Mouse (Mus musculus) liver, postnatal 0 days (tissue): ENCODE data around the gene St8sia1. TPM values are rescaled to one million over a fixed set of nuclear protein-coding genes. Genes with fewer than 3 reads are reported as not detected.
A peak's percentile ranks its signal among the peaks of the same experiment; 100 is the strongest.

Experiments used
- ATAC-seq: fragments of 200-750 bp; cut with Nextera tagmentation; 2 replicates; pipeline ENCODE4 v1.8.0; 2017; ENCODE audit warnings: mild to moderate bottlenecking, moderate library complexity
- DNase-seq: peaks from one replicate; pipeline ENCODE4 v3.0.0-alpha.2; 2016
- H3K27ac ChIP-seq: fragments of 300-500 bp; sonication (generic); 2 replicates; pipeline ENCODE4 v1.5.1; 2014; ENCODE audit warnings: antibody characterized with exemption, moderate library complexity, mild to moderate bottlenecking, low read depth
- H3K27me3 ChIP-seq: fragments of 300-500 bp; sonication (generic); 2 replicates; pipeline ENCODE4 v1.6.1; 2014; ENCODE audit warnings: low read length, control low read depth, mixed read lengths; ENCODE audit not compliant: insufficient read depth
- H3K36me3 ChIP-seq: fragments of 300-500 bp; sonication (generic); replicated peaks from 2 replicates; pipeline ENCODE4 v1.6.1; 2014; ENCODE audit warnings: mild to moderate bottlenecking, control low read depth, low read length, moderate library complexity, mixed read lengths; ENCODE audit not compliant: insufficient read depth
- H3K4me1 ChIP-seq: fragments of 300-500 bp; sonication (generic); 2 replicates; pipeline ENCODE4 v1.6.1; 2014; ENCODE audit warnings: antibody characterized with exemption, mild to moderate bottlenecking, control low read depth; ENCODE audit not compliant: insufficient read depth
- H3K4me2 ChIP-seq: fragments of 300-500 bp; sonication (generic); 2 replicates; pipeline ENCODE4 v1.6.1; 2014; ENCODE audit warnings: low read depth, mild to moderate bottlenecking, low read length, moderate library complexity, mixed read lengths
- H3K4me3 ChIP-seq: fragments of 300-500 bp; sonication (generic); 2 replicates; pipeline ENCODE4 v1.5.1; 2014; ENCODE audit warnings: low read depth, low read length
- H3K9ac ChIP-seq: fragments of 300-500 bp; sonication (generic); replicated peaks from 2 replicates; pipeline ENCODE4 v1.6.1; 2014; ENCODE audit warnings: mild to moderate bottlenecking, moderate library complexity
- H3K9me3 ChIP-seq: fragments of 300-500 bp; sonication (generic); 2 replicates; pipeline ENCODE4 v1.6.1; 2016; ENCODE audit warnings: mild to moderate bottlenecking, control low read depth, low read length, mixed read lengths
- CTCF ChIP-seq: sonication (generic); IDR thresholded peaks from 2 replicates; pipeline ENCODE4 v1.5.1; 2016; ENCODE audit warnings: antibody characterized with exemption, low read depth
- EP300 ChIP-seq: IDR thresholded peaks from 2 replicates; pipeline ENCODE4 v1.6.1; 2016; ENCODE audit warnings: antibody characterized with exemption, low read depth, mild to moderate bottlenecking
- WGBS: fragments of 180-500 bp; shearing (Covaris S2); extraction: QIAGEN DNeasy Blood & Tissue Kit; methylation state at CpG from one replicate; pipeline ENCODE4 v1.1.7; 2014; ENCODE audit not compliant: insufficient replicate concordance; 5-methylcytosine and 5-hydroxymethylcytosine counted together
- polyA plus RNA-seq: library from polyadenylated mRNA; unstranded; fragments of >200 nt; fragmentation: Nextera tagmentation; extraction: Ambion mirVana; gene quantifications from 2 replicates; pipeline ENCODE4 v1.2.1, GENCODE M21; 2015

The St8sia1 gene
- polyA plus RNA-seq, 1 experiment from 2014 or later = 0.22 TPM

- H3K4me2 ChIP-seq = no peak overlapping the region
- WGBS = 65% methylated on average over 18 of the region's 18 CpGs
- no peaks in the 10 kb centered on the region for H3K9me3 ChIP-seq
- no peaks in the 10 kb centered on the region for H3K36me3 ChIP-seq
- H3K9ac ChIP-seq = no peak overlapping the region
- no peak overlapping the region for H3K27ac ChIP-seq
- no peaks in the 10 kb centered on the region for H3K4me1 ChIP-seq
- TF ChIP-seq EP300 (no peak), CTCF (no peak)
- H3K4me3 ChIP-seq = no peak overlapping the region
- ATAC-seq = no peak
- DNase-seq = peak; percentile 47
- H3K27me3 ChIP-seq = no peaks in the 10 kb centered on the region
Observed at GRCm38 (mm10) chr6:142788042-142788987, 175.9 kb downstream of the St8sia1 start.

DNA sequence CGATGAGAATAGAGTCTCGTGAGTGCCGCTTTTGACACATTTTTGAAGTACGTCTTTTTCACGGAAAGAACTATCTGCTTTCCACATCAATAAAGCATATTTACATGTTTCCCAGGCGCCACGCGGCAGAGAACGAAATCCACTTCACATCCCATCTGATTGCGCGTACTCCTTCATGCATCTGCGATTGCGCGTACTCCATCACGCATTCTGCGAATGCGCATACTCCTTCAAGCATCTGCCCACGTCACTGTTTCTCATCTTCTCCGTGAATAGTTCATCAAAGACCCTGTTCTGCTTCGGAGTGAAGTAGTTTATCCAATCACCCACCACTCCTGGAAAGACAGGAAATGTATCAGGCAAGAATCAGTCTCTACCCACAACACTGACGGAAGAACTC lies 178.1 kb downstream of the St8sia1 start:
- 86% methylated on average over 21 of the region's 21 CpGs for WGBS
- no peak overlapping the region for H3K4me3 ChIP-seq

DNA sequence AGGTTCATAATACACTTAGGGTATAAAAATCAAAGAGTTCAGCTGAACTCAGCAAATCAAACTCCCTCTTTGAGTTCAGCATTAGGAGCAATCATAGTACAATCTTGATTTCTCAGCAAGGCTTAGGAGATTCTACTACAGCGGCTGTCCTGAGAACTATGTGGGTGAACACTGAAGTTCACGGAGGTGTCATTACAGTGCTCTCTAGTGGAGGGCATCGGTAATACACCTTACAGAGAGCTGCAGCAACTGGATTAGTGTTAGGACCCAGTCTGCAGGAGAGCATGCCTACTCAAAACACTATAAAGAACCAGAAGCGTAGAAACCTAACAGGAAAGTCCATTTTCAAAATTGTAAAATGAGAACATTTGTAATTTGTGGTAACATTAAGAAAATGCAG lies 178.9 kb downstream of the St8sia1 start:
- H3K4me1 ChIP-seq = no peaks in the 10 kb centered on the region
- WGBS = 16% methylated on average over 4 of the region's 4 CpGs
- H3K9ac ChIP-seq = no peak overlapping the region
- ATAC-seq (peak; percentile 70), DNase-seq (peak; percentile 71)
- no peaks in the 10 kb centered on the region for H3K27me3 ChIP-seq
- no peak overlapping the region for H3K4me3 ChIP-seq
- H3K4me2 ChIP-seq = no peak overlapping the region
- TF ChIP-seq CTCF (peak; percentile 91), EP300 (no peak)
- no peaks in the 10 kb centered on the region for H3K36me3 ChIP-seq
- H3K27ac ChIP-seq = no peak overlapping the region
- H3K9me3 ChIP-seq = no peaks in the 10 kb centered on the region

More for the DNA sequence above, 178.1 kb downstream of the St8sia1 start:
- DNase-seq (no peak), ATAC-seq (no peak)
- no peaks in the 10 kb centered on the region for H3K4me1 ChIP-seq
- TF ChIP-seq EP300 (no peak), CTCF (no peak)
- H3K36me3 ChIP-seq = no peaks in the 10 kb centered on the region
- no peaks in the 10 kb centered on the region for H3K27me3 ChIP-seq
- no peaks in the 10 kb centered on the region for H3K9me3 ChIP-seq
- H3K27ac ChIP-seq = no peak overlapping the region
- H3K4me2 ChIP-seq = no peak overlapping the region
- H3K9ac ChIP-seq = no peak overlapping the region

DNA sequence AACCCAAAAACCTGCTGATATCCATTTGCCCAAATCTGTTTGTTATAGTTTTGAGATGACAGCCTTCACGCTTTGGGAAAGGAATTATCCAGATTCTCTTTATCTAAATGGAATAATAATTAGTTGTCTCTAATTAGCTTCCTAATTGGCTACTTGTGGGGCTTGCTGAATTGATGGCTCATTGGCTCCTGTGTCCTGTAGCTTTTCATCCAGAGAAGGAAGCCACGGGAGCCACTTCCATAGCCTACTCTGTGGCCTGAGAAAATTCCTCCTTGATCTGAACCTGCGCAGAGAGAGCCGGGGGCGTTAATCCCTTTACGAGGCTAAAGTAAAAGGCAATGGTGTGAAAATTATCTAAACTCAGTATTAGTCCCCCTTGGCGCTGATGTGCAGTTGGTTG lies 183.0 kb downstream of the St8sia1 start:
- no peak overlapping the region for H3K9ac ChIP-seq
- no peaks in the 10 kb centered on the region for H3K27me3 ChIP-seq
- DNase-seq (no peak), ATAC-seq (no peak)
- no peak overlapping the region for H3K4me3 ChIP-seq
- no peaks in the 10 kb centered on the region for H3K9me3 ChIP-seq
- no peaks in the 10 kb centered on the region; the same call in 1 of the 2 replicates for H3K4me1 ChIP-seq
- no peak overlapping the region for H3K27ac ChIP-seq
- H3K4me2 ChIP-seq = no peak overlapping the region
- H3K36me3 ChIP-seq = no peaks in the 10 kb centered on the region
- WGBS = 86% methylated on average over 7 of the region's 7 CpGs
- TF ChIP-seq CTCF (no peak), EP300 (no peak)

- H3K4me2 ChIP-seq = no peak overlapping the region
- H3K4me1 ChIP-seq = no peaks in the 10 kb centered on the region; the same call in 1 of the 2 replicates
- TF ChIP-seq CTCF (no peak), EP300 (no peak)
- no peak overlapping the region for H3K9ac ChIP-seq
- WGBS = 82% methylated on average over 4 of the region's 4 CpGs
- ATAC-seq (no peak), DNase-seq (no peak)
- no peaks in the 10 kb centered on the region for H3K9me3 ChIP-seq
- H3K27me3 ChIP-seq = no peaks in the 10 kb centered on the region
- H3K4me3 ChIP-seq = no peak overlapping the region
- no peak overlapping the region for H3K27ac ChIP-seq
- peaks cover 5% of the 10 kb centered on the region; the same call in 1 of the 2 replicates for H3K36me3 ChIP-seq
Observed at GRCm38 (mm10) chr6:142780574-142781033, 183.6 kb downstream of the St8sia1 start.

DNA sequence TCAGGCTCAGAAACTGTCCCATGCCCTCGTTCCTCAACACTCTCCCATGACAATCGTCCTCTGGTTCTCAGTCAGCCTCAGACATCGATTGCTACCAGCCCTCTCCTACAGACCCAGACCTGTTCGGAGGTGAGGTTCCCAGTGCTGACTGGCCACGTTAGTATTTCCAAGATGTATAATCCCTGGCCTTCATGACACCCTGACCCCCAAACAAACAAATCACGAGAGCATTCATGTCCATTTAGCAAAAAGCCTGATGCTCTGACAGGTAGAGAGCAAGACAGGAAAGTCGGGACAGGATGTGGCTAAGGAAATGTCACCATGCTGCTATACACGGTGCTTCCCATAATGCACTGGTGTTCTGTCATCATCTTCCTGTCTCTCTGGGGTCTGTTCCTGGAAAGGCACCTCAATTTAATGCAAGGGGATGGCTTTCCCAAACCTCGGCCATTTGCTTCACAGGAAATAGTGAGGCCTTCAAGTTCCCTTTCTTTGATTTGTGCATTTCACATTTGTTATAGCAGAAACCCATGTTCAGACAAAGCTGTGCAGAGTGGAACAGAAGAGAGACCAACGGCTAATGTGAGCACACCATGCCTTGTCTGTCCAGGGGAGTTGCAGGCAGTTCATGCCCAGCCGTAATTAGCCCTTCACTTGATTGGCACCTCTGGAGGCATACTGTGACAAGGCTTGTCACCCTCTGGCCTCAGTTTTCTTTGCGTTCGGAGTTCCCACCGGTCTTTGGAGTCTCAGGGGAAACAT lies 184.3 kb downstream of the St8sia1 start:
- Histone ChIP-seq H3K9ac (no peak overlapping the region), H3K27ac (no peak overlapping the region), H3K36me3 (peaks cover 10% of the 10 kb centered on the region), H3K4me1 (no peaks in the 10 kb centered on the region; the same call in 1 of the 2 replicates), H3K4me2 (no peak overlapping the region), H3K27me3 (no peaks in the 10 kb centered on the region), H3K4me3 (no peak overlapping the region), H3K9me3 (no peaks in the 10 kb centered on the region)
- ATAC-seq = peak; percentile 64
- peak; percentile 31 for DNase-seq
- no peak for TF ChIP-seq CTCF
- TF ChIP-seq EP300 = peak; percentile 48; the same call in 1 of the 2 replicates
- 52% methylated on average over 14 of the region's 14 CpGs for WGBS
